Mouse (Mus musculus): ENCODE measurements around the gene Inafm1. TPM values are rescaled to one million over a fixed set of nuclear protein-coding genes. Genes with fewer than 3 reads are reported as not detected.

Inafm1 gene
- total and polyA plus RNA-seq, 2 experiments from 2014 or later, result 7.7 to 10.7 TPM

DNA sequence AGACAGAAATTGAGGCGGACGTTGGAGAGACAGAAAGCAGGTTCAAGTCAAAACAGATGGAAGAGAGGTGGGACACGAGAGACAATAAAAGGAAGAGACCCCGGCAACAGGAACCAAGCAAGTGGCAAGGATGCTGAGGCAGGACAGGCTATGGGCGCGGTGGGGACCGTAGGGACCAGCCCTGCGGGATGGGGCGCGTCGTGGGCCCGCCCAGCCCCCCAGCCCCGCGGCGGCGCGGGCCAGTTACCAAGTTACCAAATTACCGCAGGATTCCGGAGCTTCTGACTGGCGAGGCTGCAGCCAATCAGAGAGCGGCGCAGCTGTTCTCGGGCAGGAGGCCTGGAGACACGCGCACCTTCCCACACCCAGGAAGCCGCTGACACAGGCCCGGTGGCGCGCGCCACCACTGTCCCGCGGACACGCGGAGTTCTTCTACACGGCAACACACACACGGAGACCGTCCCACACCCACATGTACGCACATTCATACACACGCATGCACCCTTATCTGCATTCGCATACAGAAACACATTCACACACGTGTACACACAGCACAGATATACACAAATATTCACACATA lies 22.0 kb upstream of the Inafm1 start:
- peak overlapping the region; percentile 71 for H3K4me2 ChIP-seq (ENCODE audit: low read depth, low read length)
- TF ChIP-seq CTCF (IDR thresholded peaks at IDR 0.05; ENCODE audit: low read depth), result no peak
- TF ChIP-seq EP300 (IDR thresholded peaks at IDR 0.05; ENCODE audit: low read depth), result no peak; the same call in 1 of the 2 replicates
- no peaks in the 10 kb centered on the region for H3K27me3 ChIP-seq (ENCODE audit: control insufficient read depth, insufficient read depth, low read length)
- no peaks in the 10 kb centered on the region for H3K36me3 ChIP-seq (replicated peaks; ENCODE audit: control insufficient read depth, insufficient read depth, low read length)
- H3K4me1 ChIP-seq (ENCODE audit: control insufficient read depth, insufficient read depth), result peaks cover 11% of the 10 kb centered on the region; the same call in 1 of the 2 replicates
- ATAC-seq (ENCODE audit: insufficient read depth, low read depth) (peak; percentile 54), DNase-seq (ENCODE audit: low spot score) (peak; percentile 76)
- no peaks in the 10 kb centered on the region for H3K9me3 ChIP-seq (replicated peaks; ENCODE audit: control insufficient read depth, low read length)
- H3K9ac ChIP-seq (replicated peaks; ENCODE audit: low read depth, low read length), result peak overlapping the region; percentile 46
- peak overlapping the region; percentile 87 for H3K27ac ChIP-seq (ENCODE audit: low read depth)
- peak overlapping the region; percentile 50 for H3K4me3 ChIP-seq (ENCODE audit: low read depth, low read length)
- WGBS, result 1% methylated on average over 41 of the region's 41 CpGs

DNA sequence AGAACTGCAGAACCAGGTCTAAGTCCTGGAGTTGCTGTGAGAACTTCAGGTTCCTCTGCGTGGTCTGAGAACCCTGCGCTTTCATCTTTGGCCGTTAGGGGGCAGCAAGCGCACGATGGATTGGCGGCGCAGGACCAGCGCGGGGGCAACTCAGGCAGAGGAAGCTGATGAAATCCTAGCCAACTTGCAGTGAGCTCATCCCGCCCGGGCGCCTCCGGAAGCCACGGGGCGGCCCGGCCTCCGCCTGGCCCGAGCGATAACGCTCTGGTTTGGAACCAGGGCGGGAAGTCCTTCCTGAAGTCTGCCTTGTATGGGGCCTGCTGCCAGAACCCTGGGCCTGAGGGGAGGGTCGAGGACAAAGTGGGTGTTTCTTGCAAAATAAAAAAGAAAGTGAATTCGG lies 21.4 kb upstream of the Inafm1 start:
- TF ChIP-seq EP300 (IDR thresholded peaks at IDR 0.05; ENCODE audit: low read depth) (peak; percentile 98), CTCF (IDR thresholded peaks at IDR 0.05; ENCODE audit: low read depth) (peak; percentile 99)
- WGBS, result under 1% methylated on average over 23 of the region's 23 CpGs
- Histone ChIP-seq H3K4me2 (ENCODE audit: low read depth, low read length) (peak overlapping the region; percentile 71), H3K9me3 (replicated peaks; ENCODE audit: control insufficient read depth, low read length) (no peaks in the 10 kb centered on the region), H3K9ac (replicated peaks; ENCODE audit: low read depth, low read length) (peak overlapping the region; percentile 46), H3K27ac (ENCODE audit: low read depth) (peak overlapping the region; percentile 87), H3K36me3 (replicated peaks; ENCODE audit: control insufficient read depth, insufficient read depth, low read length) (no peaks in the 10 kb centered on the region), H3K27me3 (ENCODE audit: control insufficient read depth, insufficient read depth, low read length) (no peaks in the 10 kb centered on the region), H3K4me3 (ENCODE audit: low read depth, low read length) (peak overlapping the region; percentile 50), H3K4me1 (ENCODE audit: control insufficient read depth, insufficient read depth) (peaks cover 11% of the 10 kb centered on the region; the same call in 1 of the 2 replicates)
- DNase-seq (ENCODE audit: low spot score) (peak; percentile 94), ATAC-seq (ENCODE audit: insufficient read depth, low read depth) (peak; percentile 88)

- Histone ChIP-seq H3K9me3 (replicated peaks; ENCODE audit: control insufficient read depth, low read length) (no peaks in the 10 kb centered on the region), H3K9ac (replicated peaks; ENCODE audit: low read depth, low read length) (no peak overlapping the region), H3K4me3 (ENCODE audit: low read depth, low read length) (peak overlapping the region; percentile 50), H3K4me2 (ENCODE audit: low read depth, low read length) (peak overlapping the region; percentile 71), H3K27ac (ENCODE audit: low read depth) (peak overlapping the region; percentile 87), H3K4me1 (ENCODE audit: control insufficient read depth, insufficient read depth) (peaks cover 11% of the 10 kb centered on the region; the same call in 1 of the 2 replicates), H3K27me3 (ENCODE audit: control insufficient read depth, insufficient read depth, low read length) (no peaks in the 10 kb centered on the region), H3K36me3 (replicated peaks; ENCODE audit: control insufficient read depth, insufficient read depth, low read length) (no peaks in the 10 kb centered on the region)
- DNase-seq (ENCODE audit: low spot score) (peak; percentile 57), ATAC-seq (ENCODE audit: insufficient read depth, low read depth) (peak; percentile 39; the same call in 1 of the 2 replicates)
- TF ChIP-seq CTCF (IDR thresholded peaks at IDR 0.05; ENCODE audit: low read depth), result peak; percentile 52
- no peak for TF ChIP-seq EP300 (IDR thresholded peaks at IDR 0.05; ENCODE audit: low read depth)
- WGBS, result 23% methylated on average over 4 of the region's 4 CpGs
Observed at GRCm38 (mm10) chr7:16294346-16294745, 20.9 kb upstream of the Inafm1 start.

DNA sequence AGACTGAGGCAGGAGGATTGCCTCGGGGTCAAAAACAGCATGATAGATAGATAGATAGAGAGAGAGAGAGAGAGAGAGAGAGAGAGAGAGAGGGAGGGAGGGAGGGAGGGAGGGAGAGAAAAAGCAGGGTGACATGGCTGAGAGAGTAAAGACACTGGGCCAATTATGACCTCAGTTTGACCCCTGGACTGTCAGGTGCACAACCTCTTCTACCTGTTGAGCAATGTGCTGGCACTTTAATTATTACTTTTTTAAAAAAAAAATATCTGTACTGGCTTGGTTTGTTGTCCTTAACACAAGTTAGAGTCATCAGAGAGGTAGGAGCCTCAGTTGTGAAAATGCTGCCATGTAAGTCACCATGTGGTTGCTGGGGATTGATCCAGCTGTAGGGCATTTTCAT lies 14.4 kb upstream of the Inafm1 start:
- Histone ChIP-seq H3K36me3 (replicated peaks; ENCODE audit: control insufficient read depth, insufficient read depth, low read length) (peaks cover 15% of the 10 kb centered on the region), H3K4me2 (ENCODE audit: low read depth, low read length) (no peak overlapping the region), H3K27me3 (ENCODE audit: control insufficient read depth, insufficient read depth, low read length) (no peaks in the 10 kb centered on the region), H3K9me3 (replicated peaks; ENCODE audit: control insufficient read depth, low read length) (no peaks in the 10 kb centered on the region), H3K27ac (ENCODE audit: low read depth) (no peak overlapping the region), H3K9ac (replicated peaks; ENCODE audit: low read depth, low read length) (no peak overlapping the region), H3K4me1 (ENCODE audit: control insufficient read depth, insufficient read depth) (no peaks in the 10 kb centered on the region; the same call in 1 of the 2 replicates), H3K4me3 (ENCODE audit: low read depth, low read length) (no peak overlapping the region)
- no peak for TF ChIP-seq EP300 (IDR thresholded peaks at IDR 0.05; ENCODE audit: low read depth)
- TF ChIP-seq CTCF (IDR thresholded peaks at IDR 0.05; ENCODE audit: low read depth), result no peak
- DNase-seq (ENCODE audit: low spot score) (no peak), ATAC-seq (ENCODE audit: insufficient read depth, low read depth) (no peak)
- whole genome bisulfite sequencing, result 70% methylated on average over 1 of the region's 1 CpGs

DNA sequence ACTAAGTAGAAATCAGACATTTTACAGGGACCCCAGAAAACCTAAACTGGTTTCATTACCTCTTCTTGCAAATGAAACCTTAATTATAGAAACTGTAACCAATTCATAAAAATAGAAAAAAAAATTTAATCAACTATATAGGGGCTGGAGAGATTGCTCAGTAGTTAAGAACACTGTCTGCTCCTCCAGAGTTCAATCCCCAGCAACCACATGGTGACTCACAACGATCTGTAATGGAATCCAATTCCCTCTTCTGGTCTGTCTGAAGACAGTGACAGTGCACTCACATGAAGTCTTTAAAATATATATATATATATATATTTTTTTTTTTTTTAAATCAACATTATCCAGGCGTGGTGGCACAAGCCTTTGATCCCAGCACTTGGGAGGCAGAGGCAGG lies 13.6 kb upstream of the Inafm1 start:
- DNase-seq (ENCODE audit: low spot score) (no peak), ATAC-seq (ENCODE audit: insufficient read depth, low read depth) (no peak)
- TF ChIP-seq EP300 (IDR thresholded peaks at IDR 0.05; ENCODE audit: low read depth) (no peak; the same call in 1 of the 2 replicates), CTCF (IDR thresholded peaks at IDR 0.05; ENCODE audit: low read depth) (no peak)
- H3K36me3 ChIP-seq (replicated peaks; ENCODE audit: control insufficient read depth, insufficient read depth, low read length), result peaks cover 23% of the 10 kb centered on the region
- H3K27me3 ChIP-seq (ENCODE audit: control insufficient read depth, insufficient read depth, low read length), result no peaks in the 10 kb centered on the region
- no peaks in the 10 kb centered on the region; the same call in 1 of the 2 replicates for H3K4me1 ChIP-seq (ENCODE audit: control insufficient read depth, insufficient read depth)
- peak overlapping the region; percentile 81; the same call in 1 of the 2 replicates for H3K9ac ChIP-seq (replicated peaks; ENCODE audit: low read depth, low read length)
- peak overlapping the region; percentile 71 for H3K4me2 ChIP-seq (ENCODE audit: low read depth, low read length)
- 84% methylated on average over 2 of the region's 2 CpGs for WGBS
- peak overlapping the region; percentile 81 for H3K4me3 ChIP-seq (ENCODE audit: low read depth, low read length)
- peak overlapping the region; percentile 98 for H3K27ac ChIP-seq (ENCODE audit: low read depth)
- H3K9me3 ChIP-seq (replicated peaks; ENCODE audit: control insufficient read depth, low read length), result no peaks in the 10 kb centered on the region
